Mouse (Mus musculus): ENCODE data around the gene Abca1.

The Abca1 gene

GRCm38 (mm10) chr4:52986266-52986665 lies 173.4 kb downstream of the Abca1 start:
- no peak for DNase-seq

- DNase-seq = no peak
These were observed 174.5 kb downstream of the Abca1 start for GRCm38 (mm10) chr4:52985216-52985615.
